Mouse (Mus musculus) stomach, postnatal 0 days (tissue): Measurements from ENCODE around the gene Lcn2. TPM values are rescaled to one million over a fixed set of nuclear protein-coding genes. Genes with fewer than 3 reads are reported as not detected.
A peak's percentile ranks its signal among the peaks of the same experiment; 100 is the strongest.

Source experiments
- ATAC-seq: fragments of 200-750 bp; cut with Nextera tagmentation; 2 replicates; pipeline ENCODE4 v1.8.0; 2017; ENCODE audit not compliant: low FRiP score, low TSS enrichment
- DNase-seq: peaks from one replicate; pipeline ENCODE4 v3.0.0-alpha.2; 2016; ENCODE audit warnings: low spot score
- H3K27ac ChIP-seq: fragments of 300-500 bp; sonication (generic); replicated peaks from 2 replicates; pipeline ENCODE4 v1.5.1; 2014; ENCODE audit warnings: mild to moderate bottlenecking, control low read depth
- H3K27me3 ChIP-seq: fragments of 300-500 bp; sonication (generic); 2 replicates; pipeline ENCODE4 v1.6.1; 2014; ENCODE audit warnings: low read length; ENCODE audit not compliant: control insufficient read depth, insufficient read depth
- H3K36me3 ChIP-seq: fragments of 300-500 bp; sonication (generic); 2 replicates; pipeline ENCODE4 v1.6.1; 2014; ENCODE audit warnings: low read length, mixed read lengths; ENCODE audit not compliant: control insufficient read depth, insufficient read depth
- H3K4me1 ChIP-seq: fragments of 300-500 bp; sonication (generic); replicated peaks from 2 replicates; pipeline ENCODE4 v1.6.1; 2014; ENCODE audit warnings: antibody characterized with exemption; ENCODE audit not compliant: control insufficient read depth, insufficient read depth
- H3K4me2 ChIP-seq: fragments of 300-500 bp; sonication (generic); replicated peaks from 2 replicates; pipeline ENCODE4 v1.6.1; 2014; ENCODE audit warnings: low read depth, mild to moderate bottlenecking, control low read depth, moderate library complexity
- H3K4me3 ChIP-seq: fragments of 300-500 bp; sonication (generic); 2 replicates; pipeline ENCODE4 v1.5.1; 2014; ENCODE audit warnings: low read depth, low read length, control low read depth
- H3K9ac ChIP-seq: fragments of 300-500 bp; sonication (generic); 2 replicates; pipeline ENCODE4 v1.6.1; 2014; ENCODE audit warnings: mild to moderate bottlenecking, low read length, control low read depth, mixed read lengths
- H3K9me3 ChIP-seq: fragments of 300-500 bp; sonication (generic); 2 replicates; pipeline ENCODE4 v1.6.1; 2016; ENCODE audit warnings: low read length; ENCODE audit not compliant: control insufficient read depth
- CTCF ChIP-seq: IDR thresholded peaks from 2 replicates; pipeline ENCODE4 v1.5.1; 2016; ENCODE audit warnings: antibody characterized with exemption, low read depth, mild to moderate bottlenecking, moderate library complexity
- EP300 ChIP-seq: optimal IDR thresholded peaks from 2 replicates; pipeline ENCODE3; 2016; ENCODE audit warnings: antibody characterized with exemption
- WGBS: fragments of 180-500 bp; shearing (Covaris S2); extraction: QIAGEN DNeasy Blood & Tissue Kit; methylation state at CpG from one replicate; pipeline ENCODE4 v1.1.7; 2014; 5-methylcytosine and 5-hydroxymethylcytosine counted together
- polyA plus RNA-seq: library from polyadenylated mRNA; unstranded; fragments of >200 nt; fragmentation: Nextera tagmentation; extraction: Ambion mirVana; gene quantifications from 2 replicates; pipeline ENCODE4 v1.2.1, GENCODE M21; 2015

The Lcn2 gene
- polyA plus RNA-seq, 1 experiment from 2014 or later: 1.8 TPM

GRCm38 (mm10) chr2:32360741-32361140 is 27.3 kb downstream of the Lcn2 start:
- ATAC-seq (no peak), DNase-seq (peak; percentile 71)
- TF ChIP-seq EP300: no peak
- no peak for TF ChIP-seq CTCF
- Histone ChIP-seq H3K4me3 (peak overlapping the region; percentile 39), H3K9ac (0 out of 2 replicates have a peak overlapping the region, but pooled peaks have one; percentile 4), H3K36me3 (0 out of 2 replicates have a peak, but pooled peaks cover 2% of the 10 kb centered on the region), H3K4me1 (0 out of 2 replicates have a peak, but pooled peaks cover 5% of the 10 kb centered on the region), H3K4me2 (peak overlapping the region; percentile 70), H3K9me3 (no peaks in the 10 kb centered on the region), H3K27me3 (no peaks in the 10 kb centered on the region), H3K27ac (peak overlapping the region; percentile 53)
- WGBS: 6% methylated on average over 14 of the region's 14 CpGs

- Histone ChIP-seq H3K4me1 (no peaks in the 10 kb centered on the region), H3K4me3 (no peak overlapping the region), H3K36me3 (no peaks in the 10 kb centered on the region), H3K27ac (no peak overlapping the region), H3K9me3 (no peaks in the 10 kb centered on the region), H3K9ac (no peak overlapping the region), H3K27me3 (no peaks in the 10 kb centered on the region), H3K4me2 (no peak overlapping the region)
- TF ChIP-seq CTCF (no peak), EP300 (no peak)
- WGBS: 56% methylated on average over 10 of the region's 10 CpGs
- ATAC-seq (no peak), DNase-seq (no peak)
Observed at GRCm38 (mm10) chr2:32358381-32358780, 29.7 kb downstream of the Lcn2 start.

GRCm38 (mm10) chr2:32357710-32358109 is 30.3 kb downstream of the Lcn2 start:
- Histone ChIP-seq H3K9me3 (no peaks in the 10 kb centered on the region), H3K27ac (no peak overlapping the region), H3K36me3 (no peaks in the 10 kb centered on the region; the same call in 1 of the 2 replicates), H3K9ac (no peak overlapping the region), H3K4me3 (no peak overlapping the region), H3K27me3 (no peaks in the 10 kb centered on the region), H3K4me2 (no peak overlapping the region), H3K4me1 (no peaks in the 10 kb centered on the region)
- no peak for ATAC-seq
- 69% methylated on average over 3 of the region's 3 CpGs for WGBS
- DNase-seq: no peak
- TF ChIP-seq CTCF (no peak), EP300 (no peak)

- no peak for DNase-seq
- Histone ChIP-seq H3K36me3 (no peaks in the 10 kb centered on the region; the same call in 1 of the 2 replicates), H3K27me3 (no peaks in the 10 kb centered on the region), H3K4me1 (no peaks in the 10 kb centered on the region), H3K4me3 (no peak overlapping the region), H3K9ac (no peak overlapping the region), H3K27ac (no peak overlapping the region), H3K9me3 (no peaks in the 10 kb centered on the region), H3K4me2 (no peak overlapping the region)
- ATAC-seq: no peak
- 68% methylated on average over 10 of the region's 10 CpGs for WGBS
- TF ChIP-seq EP300 (no peak), CTCF (no peak)
Observed at GRCm38 (mm10) chr2:32356216-32356615, 31.8 kb downstream of the Lcn2 start.

GRCm38 (mm10) chr2:32354336-32354895 is 33.6 kb downstream of the Lcn2 start:
- Histone ChIP-seq H3K4me1 (0 out of 2 replicates have a peak, but pooled peaks cover 3% of the 10 kb centered on the region), H3K9me3 (no peaks in the 10 kb centered on the region), H3K36me3 (no peaks in the 10 kb centered on the region; the same call in 1 of the 2 replicates), H3K4me2 (no peak overlapping the region), H3K27me3 (no peaks in the 10 kb centered on the region), H3K9ac (no peak overlapping the region), H3K4me3 (no peak overlapping the region), H3K27ac (no peak overlapping the region)
- TF ChIP-seq CTCF (no peak), EP300 (no peak)
- ATAC-seq: no peak; the same call in 1 of the 2 replicates
- DNase-seq: no peak
- 72% methylated on average over 3 of the region's 3 CpGs for WGBS

GRCm38 (mm10) chr2:32353836-32354235 is 34.2 kb downstream of the Lcn2 start:
- Histone ChIP-seq H3K4me2 (peak overlapping the region; percentile 96), H3K4me3 (no peak overlapping the region), H3K27me3 (no peaks in the 10 kb centered on the region), H3K4me1 (0 out of 2 replicates have a peak, but pooled peaks cover 3% of the 10 kb centered on the region), H3K36me3 (no peaks in the 10 kb centered on the region; the same call in 1 of the 2 replicates), H3K9me3 (no peaks in the 10 kb centered on the region), H3K9ac (no peak overlapping the region), H3K27ac (peak overlapping the region; percentile 30; the same call in 1 of the 2 replicates)
- DNase-seq (no peak), ATAC-seq (no peak)
- 41% methylated on average over 6 of the region's 6 CpGs for WGBS
- TF ChIP-seq EP300 (no peak), CTCF (no peak)
